Mouse (Mus musculus): ENCODE data around the gene Slc9a3r2. TPM values are rescaled to one million over a fixed set of nuclear protein-coding genes. Genes with fewer than 3 reads are reported as not detected.

Gene Slc9a3r2
- 316 and 341 TPM in 2 replicates for polyA plus RNA-seq (2015; fragmentation: Nextera tagmentation; extraction: Ambion mirVana)

DNA sequence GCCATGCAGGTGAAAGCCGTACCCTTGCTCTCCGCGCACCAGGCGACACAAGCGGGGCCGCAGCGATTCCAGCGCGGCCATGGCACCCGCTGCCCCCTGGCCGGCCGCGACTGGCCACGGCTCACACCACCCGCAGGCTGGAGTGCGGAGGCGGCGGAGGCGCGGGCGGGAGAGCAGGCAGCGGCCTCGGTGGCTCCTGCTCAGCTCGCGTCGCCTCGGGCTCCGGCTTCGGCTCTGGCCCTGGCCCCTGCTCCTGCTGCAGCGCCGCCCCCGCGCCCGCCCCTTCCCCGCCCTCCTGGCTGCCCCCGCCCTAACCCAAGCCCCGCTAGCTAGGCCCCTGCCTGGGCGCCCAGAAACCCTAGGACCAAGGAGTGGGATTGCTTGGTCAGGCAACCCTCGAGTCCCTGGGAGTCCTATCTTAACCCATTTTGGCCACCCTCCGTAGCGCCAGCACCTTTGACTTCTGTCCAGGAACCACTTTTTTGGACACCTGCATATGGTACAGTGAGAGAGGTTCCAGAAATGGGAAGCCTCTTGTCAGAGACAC, at the start of gene Slc9a3r2:
Slc9a3r2 (minus strand) TSS at position 258 of the 547 bp plus-strand sequence.
- ATAC-seq (peak; percentile 69), DNase-seq (ENCODE audit: low spot score) (peak; percentile 73)
- TF ChIP-seq EP300 (IDR thresholded peaks at IDR 0.05) (no peak), CTCF (IDR thresholded peaks at IDR 0.05) (no peak)
- Histone ChIP-seq H3K9me3 (ENCODE audit: low read length) (no peaks in the 10 kb centered on the region), H3K27me3 (replicated peaks; ENCODE audit: insufficient read depth, low read length) (no peaks in the 10 kb centered on the region), H3K4me1 (ENCODE audit: insufficient read depth, low read depth, low read length) (peaks cover 17% of the 10 kb centered on the region; the same call in 1 of the 2 replicates), H3K27ac (ENCODE audit: low read length) (peak within 1 kb of the TSS; percentile 87), H3K4me3 (ENCODE audit: low read depth, low read length) (peak within 1 kb of the TSS; percentile 90), H3K36me3 (ENCODE audit: insufficient read depth, low read length) (peaks cover 8% of the 10 kb centered on the region; the same call in 1 of the 2 replicates), H3K4me2 (replicated peaks; ENCODE audit: low read depth, low read length) (peak within 1 kb of the TSS; percentile 95), H3K9ac (replicated peaks; ENCODE audit: low read depth) (peak within 1 kb of the TSS; percentile 74)
- WGBS, result under 1% methylated on average over 20 of the region's 41 CpGs

DNA sequence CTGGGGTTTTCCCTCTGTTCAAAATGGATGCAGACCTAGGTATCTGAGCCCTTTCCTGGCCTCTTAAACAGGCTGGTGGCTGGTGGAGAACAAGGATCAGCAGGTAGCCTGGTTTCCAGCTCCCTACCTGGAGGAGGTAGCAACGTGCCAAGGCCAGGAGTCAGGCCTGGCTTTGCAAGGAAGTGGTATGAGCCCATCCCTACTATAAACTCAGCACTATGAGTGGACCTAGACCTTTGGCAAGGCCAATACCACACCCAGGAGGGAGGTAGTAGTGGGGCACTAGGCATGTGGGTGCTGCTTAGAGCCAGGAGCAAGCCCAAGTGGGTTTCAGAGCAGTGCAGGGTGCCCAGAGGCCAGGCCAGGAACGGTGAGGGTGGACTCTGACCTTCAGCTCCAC, 49.3 kb upstream of the Slc9a3r2 start:
- Histone ChIP-seq H3K9me3 (ENCODE audit: low read length) (no peaks in the 10 kb centered on the region), H3K36me3 (ENCODE audit: insufficient read depth, low read length) (peaks cover 10% of the 10 kb centered on the region; the same call in 1 of the 2 replicates), H3K4me3 (ENCODE audit: low read depth, low read length) (no peak overlapping the region), H3K27ac (ENCODE audit: low read length) (no peak overlapping the region), H3K9ac (replicated peaks; ENCODE audit: low read depth) (no peak overlapping the region), H3K4me2 (replicated peaks; ENCODE audit: low read depth, low read length) (no peak overlapping the region), H3K4me1 (ENCODE audit: insufficient read depth, low read depth, low read length) (no peaks in the 10 kb centered on the region), H3K27me3 (replicated peaks; ENCODE audit: insufficient read depth, low read length) (no peaks in the 10 kb centered on the region)
- ATAC-seq (no peak), DNase-seq (ENCODE audit: low spot score) (no peak)
- no peak for TF ChIP-seq CTCF (IDR thresholded peaks at IDR 0.05)
- no peak for TF ChIP-seq EP300 (IDR thresholded peaks at IDR 0.05)
- 77% methylated on average over 2 of the region's 2 CpGs for WGBS

DNA sequence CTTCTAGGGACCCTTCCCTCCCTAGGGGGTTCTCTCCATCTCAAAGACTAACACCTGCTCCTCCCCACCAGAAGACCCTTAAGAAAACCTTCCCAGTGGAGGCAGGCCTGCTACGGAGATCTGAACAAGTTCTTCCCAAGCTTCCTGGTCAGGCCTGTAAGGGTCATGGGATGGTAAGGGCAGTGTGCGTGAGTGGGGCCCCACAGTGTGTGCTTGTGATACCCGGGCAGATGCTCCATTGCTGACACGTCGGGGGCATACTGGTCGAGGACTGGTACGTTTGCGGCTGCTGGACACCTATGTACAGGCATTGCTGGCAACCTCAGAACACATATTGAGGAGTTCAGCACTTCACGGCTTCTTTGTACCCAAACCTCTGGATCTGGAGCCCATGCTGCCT, 48.6 kb upstream of the Slc9a3r2 start:
- Histone ChIP-seq H3K27ac (ENCODE audit: low read length) (no peak overlapping the region), H3K4me3 (ENCODE audit: low read depth, low read length) (no peak overlapping the region), H3K9ac (replicated peaks; ENCODE audit: low read depth) (no peak overlapping the region), H3K9me3 (ENCODE audit: low read length) (no peaks in the 10 kb centered on the region), H3K27me3 (replicated peaks; ENCODE audit: insufficient read depth, low read length) (no peaks in the 10 kb centered on the region), H3K4me1 (ENCODE audit: insufficient read depth, low read depth, low read length) (no peaks in the 10 kb centered on the region), H3K4me2 (replicated peaks; ENCODE audit: low read depth, low read length) (no peak overlapping the region), H3K36me3 (ENCODE audit: insufficient read depth, low read length) (peaks cover 10% of the 10 kb centered on the region; the same call in 1 of the 2 replicates)
- 55% methylated on average over 9 of the region's 9 CpGs for WGBS
- ATAC-seq (no peak), DNase-seq (ENCODE audit: low spot score) (no peak)
- TF ChIP-seq CTCF (IDR thresholded peaks at IDR 0.05) (no peak), EP300 (IDR thresholded peaks at IDR 0.05) (no peak)

DNA sequence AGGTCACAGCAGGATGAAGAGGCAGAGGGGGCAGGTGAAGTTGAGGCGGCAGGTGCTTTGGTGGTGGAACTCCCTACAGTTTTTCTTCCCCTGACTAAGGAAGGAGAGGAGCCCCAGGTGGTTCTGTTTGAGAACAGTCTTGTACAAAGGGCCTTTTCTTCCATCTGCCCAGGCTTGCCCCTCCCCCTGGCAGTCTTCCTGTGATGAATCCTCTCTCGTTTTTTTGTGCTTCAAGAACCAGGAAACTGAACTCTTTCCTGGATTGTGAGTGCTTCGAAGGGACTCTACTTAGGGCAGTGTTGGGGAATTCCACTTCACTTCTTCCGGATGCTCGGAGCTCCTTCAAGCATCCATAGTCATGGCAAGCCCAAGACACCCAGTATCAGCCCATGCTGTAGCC, 47.9 kb upstream of the Slc9a3r2 start:
- Histone ChIP-seq H3K9ac (replicated peaks; ENCODE audit: low read depth) (no peak overlapping the region), H3K9me3 (ENCODE audit: low read length) (no peaks in the 10 kb centered on the region), H3K4me3 (ENCODE audit: low read depth, low read length) (no peak overlapping the region), H3K36me3 (ENCODE audit: insufficient read depth, low read length) (peaks cover 10% of the 10 kb centered on the region; the same call in 1 of the 2 replicates), H3K27ac (ENCODE audit: low read length) (no peak overlapping the region), H3K4me1 (ENCODE audit: insufficient read depth, low read depth, low read length) (no peaks in the 10 kb centered on the region), H3K27me3 (replicated peaks; ENCODE audit: insufficient read depth, low read length) (no peaks in the 10 kb centered on the region), H3K4me2 (replicated peaks; ENCODE audit: low read depth, low read length) (no peak overlapping the region)
- DNase-seq (ENCODE audit: low spot score), result peak; percentile 63
- 10% methylated on average over 5 of the region's 5 CpGs for WGBS
- ATAC-seq, result no peak
- TF ChIP-seq EP300 (IDR thresholded peaks at IDR 0.05) (no peak), CTCF (IDR thresholded peaks at IDR 0.05) (no peak)

DNA sequence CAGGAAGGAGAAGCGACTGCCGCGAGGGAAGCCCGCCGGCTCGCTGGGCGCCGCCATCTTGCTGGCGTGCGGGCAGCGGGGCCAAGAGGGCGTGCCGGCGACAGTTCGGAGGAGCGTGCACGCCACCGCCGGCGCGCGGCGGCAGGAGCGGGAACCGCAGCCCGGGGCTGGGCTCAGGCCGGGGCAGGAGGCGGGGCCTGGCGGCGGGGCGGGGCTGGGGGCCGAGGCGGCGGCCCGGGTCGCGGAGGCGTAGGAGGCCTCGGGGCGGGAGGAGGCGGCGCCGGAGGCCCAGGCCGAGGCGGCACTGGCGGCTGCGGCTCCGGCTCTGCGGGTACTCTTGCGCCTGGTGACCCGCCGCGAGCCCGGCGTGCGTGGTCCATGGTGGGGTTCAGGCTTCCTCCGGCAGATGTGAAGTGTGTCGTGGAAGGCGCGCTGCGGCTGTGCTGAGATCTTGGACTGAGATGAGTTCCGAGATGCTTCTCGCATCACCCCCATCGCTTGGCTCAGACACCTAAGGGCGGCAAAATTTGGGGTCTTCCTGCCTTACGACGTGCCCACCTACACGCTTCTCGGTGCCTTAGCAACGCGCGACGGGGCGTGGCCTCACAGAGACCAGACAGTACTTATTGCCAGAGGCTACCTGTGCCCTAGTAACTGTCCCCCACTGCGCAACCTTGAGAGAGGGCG, 46.0 kb upstream of the Slc9a3r2 start, which contains the start of the genes Gfer and Noxo1:
Gfer (minus strand) TSS at position 146 of the 687 bp plus-strand sequence.
Noxo1 (plus strand) TSS at position 224 of the 687 bp plus-strand sequence.
- Histone ChIP-seq H3K4me2 (replicated peaks; ENCODE audit: low read depth, low read length) (peak within 1 kb of the TSS; percentile 82), H3K9me3 (ENCODE audit: low read length) (no peaks in the 10 kb centered on the region), H3K27me3 (replicated peaks; ENCODE audit: insufficient read depth, low read length) (no peaks in the 10 kb centered on the region), H3K4me1 (ENCODE audit: insufficient read depth, low read depth, low read length) (no peaks in the 10 kb centered on the region), H3K27ac (ENCODE audit: low read length) (peak within 1 kb of the TSS; percentile 78), H3K36me3 (ENCODE audit: insufficient read depth, low read length) (0 out of 2 replicates have a peak, but pooled peaks cover 6% of the 10 kb centered on the region), H3K9ac (replicated peaks; ENCODE audit: low read depth) (peak within 1 kb of the TSS; percentile 59), H3K4me3 (ENCODE audit: low read depth, low read length) (peak within 1 kb of the TSS; percentile 69)
- DNase-seq (ENCODE audit: low spot score), result peak; percentile 94
- TF ChIP-seq EP300 (IDR thresholded peaks at IDR 0.05), result no peak
- peak; percentile 50 for TF ChIP-seq CTCF (IDR thresholded peaks at IDR 0.05)
- ATAC-seq, result peak; percentile 96
- WGBS, result 1% methylated on average over 69 of the region's 76 CpGs

DNA sequence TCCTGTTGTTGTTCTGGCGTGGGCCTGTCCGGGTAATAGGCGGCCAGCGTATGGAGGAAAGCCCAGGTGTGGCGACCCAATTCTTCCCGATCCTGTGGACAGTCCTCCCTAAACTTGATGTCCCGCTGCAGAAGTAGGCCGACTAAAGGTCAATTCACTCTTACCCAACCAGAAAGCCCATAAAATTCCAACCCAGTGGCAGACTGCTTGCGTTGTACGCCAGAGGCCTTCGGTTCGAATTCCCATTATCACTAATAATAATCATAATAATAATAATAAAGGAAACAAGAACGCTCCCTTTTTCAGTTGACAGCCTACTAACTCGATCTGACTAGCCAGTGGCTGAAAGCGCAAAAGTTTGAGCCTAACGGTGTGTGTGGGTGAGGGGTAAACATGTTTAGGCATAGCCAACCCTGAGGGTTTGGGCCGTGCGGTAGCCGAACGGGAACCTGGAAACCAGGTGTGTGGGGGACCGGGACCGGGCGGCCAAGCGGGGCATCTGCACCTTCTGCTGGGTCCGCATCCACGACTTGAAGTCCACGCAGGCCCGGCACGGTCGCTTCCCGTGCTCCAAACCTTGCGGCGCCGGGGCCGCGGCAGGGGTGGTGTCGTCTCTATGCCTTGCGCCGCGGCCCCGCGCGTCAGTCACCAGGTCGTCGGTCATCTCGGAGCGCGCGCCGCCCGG, 45.3 kb upstream of the Slc9a3r2 start:
- peak overlapping the region; percentile 59 for H3K9ac ChIP-seq (replicated peaks; ENCODE audit: low read depth)
- H3K36me3 ChIP-seq (ENCODE audit: insufficient read depth, low read length), result 0 out of 2 replicates have a peak, but pooled peaks cover 3% of the 10 kb centered on the region
- no peak for ATAC-seq
- 0 out of 2 replicates have a peak, but pooled peaks cover 2% of the 10 kb centered on the region for H3K27me3 ChIP-seq (replicated peaks; ENCODE audit: insufficient read depth, low read length)
- peak overlapping the region; percentile 82 for H3K4me2 ChIP-seq (replicated peaks; ENCODE audit: low read depth, low read length)
- peak overlapping the region; percentile 69 for H3K4me3 ChIP-seq (ENCODE audit: low read depth, low read length)
- no peaks in the 10 kb centered on the region for H3K4me1 ChIP-seq (ENCODE audit: insufficient read depth, low read depth, low read length)
- TF ChIP-seq CTCF (IDR thresholded peaks at IDR 0.05) (no peak), EP300 (IDR thresholded peaks at IDR 0.05) (no peak)
- H3K9me3 ChIP-seq (ENCODE audit: low read length), result no peaks in the 10 kb centered on the region
- DNase-seq (ENCODE audit: low spot score), result no peak
- H3K27ac ChIP-seq (ENCODE audit: low read length), result peak overlapping the region; percentile 78
- 6% methylated on average over 46 of the region's 51 CpGs for WGBS
